Mouse (Mus musculus) midbrain, embryonic 11.5 days (tissue): ENCODE measurements around the gene Sdk2. TPM values are rescaled to one million over a fixed set of nuclear protein-coding genes. Genes with fewer than 3 reads are reported as not detected.

Experiments used
- ATAC-seq: fragments of 200-750 bp; cut with Nextera tagmentation; 2 replicates; pipeline ENCODE4 v1.8.0; 2017; ENCODE audit warnings: moderate TSS enrichment, moderate library complexity; ENCODE audit not compliant: low FRiP score
- DNase-seq: peaks from one replicate; pipeline ENCODE4 v3.0.0; 2015; ENCODE audit warnings: low spot score; ENCODE audit errors: missing footprints
- H3K27ac ChIP-seq: fragments of 300-500 bp; sonication (generic); 2 replicates; pipeline ENCODE4 v1.5.1; 2014; ENCODE audit warnings: low read depth, low read length
- H3K27me3 ChIP-seq: fragments of 300-500 bp; sonication (generic); 2 replicates; pipeline ENCODE4 v1.6.1; 2014; ENCODE audit warnings: mild to moderate bottlenecking, low read length, moderate library complexity, mixed read lengths; ENCODE audit not compliant: control insufficient read depth, insufficient read depth
- H3K36me3 ChIP-seq: fragments of 300-500 bp; sonication (generic); 2 replicates; pipeline ENCODE4 v1.6.1; 2014; ENCODE audit warnings: mild to moderate bottlenecking, low read length, moderate library complexity, mixed read lengths; ENCODE audit not compliant: control insufficient read depth, insufficient read depth
- H3K4me1 ChIP-seq: fragments of 300-500 bp; sonication (generic); 2 replicates; pipeline ENCODE4 v1.6.1; 2014; ENCODE audit warnings: low read length; ENCODE audit not compliant: control insufficient read depth, insufficient read depth
- H3K4me2 ChIP-seq: fragments of 300-500 bp; sonication (generic); 2 replicates; pipeline ENCODE4 v1.6.1; 2014; ENCODE audit warnings: mild to moderate bottlenecking, moderate library complexity
- H3K4me3 ChIP-seq: fragments of 300-500 bp; sonication (generic); 2 replicates; pipeline ENCODE4 v1.5.1; 2014; ENCODE audit warnings: low read depth, low read length
- H3K9ac ChIP-seq: fragments of 300-500 bp; sonication (generic); 2 replicates; pipeline ENCODE4 v1.6.1; 2014; ENCODE audit warnings: low read length
- H3K9me3 ChIP-seq: fragments of 300-500 bp; sonication (generic); 2 replicates; pipeline ENCODE4 v1.6.1; 2016; ENCODE audit warnings: low read length; ENCODE audit not compliant: control insufficient read depth
- WGBS: fragments of 180-500 bp; shearing (Covaris S2); extraction: QIAGEN DNeasy Blood & Tissue Kit; methylation state at CpG from one replicate; pipeline ENCODE4 v1.1.7; 2014; 5-methylcytosine and 5-hydroxymethylcytosine counted together
- polyA plus RNA-seq: library from polyadenylated mRNA; unstranded; fragments of >200 nt; fragmentation: Nextera tagmentation; extraction: Ambion mirVana; gene quantifications from 2 replicates; pipeline ENCODE4 v1.2.1, GENCODE M21; 2014

Gene Sdk2
- polyA plus RNA-seq, 1 experiment from 2014 or later: 2.6 TPM

GRCm38 (mm10) chr11:113811546-113812339 is 255.1 kb downstream of the Sdk2 start:
- no peak overlapping the region for H3K9ac ChIP-seq
- H3K27me3 ChIP-seq: 0 out of 2 replicates have a peak, but pooled peaks cover 2% of the 10 kb centered on the region
- H3K9me3 ChIP-seq: no peaks in the 10 kb centered on the region
- no peaks in the 10 kb centered on the region for H3K36me3 ChIP-seq
- no peak for ATAC-seq
- H3K4me1 ChIP-seq: peaks cover 11% of the 10 kb centered on the region
- no peak overlapping the region for H3K4me3 ChIP-seq
- WGBS: 65% methylated on average over 20 of the region's 20 CpGs
- no peak overlapping the region for H3K4me2 ChIP-seq
- DNase-seq: no peak
- H3K27ac ChIP-seq: no peak overlapping the region

- Histone ChIP-seq H3K36me3 (no peaks in the 10 kb centered on the region), H3K4me1 (peaks cover 13% of the 10 kb centered on the region), H3K9ac (peak overlapping the region; percentile 28; the same call in 1 of the 2 replicates), H3K27ac (no peak overlapping the region), H3K4me2 (no peak overlapping the region), H3K4me3 (no peak overlapping the region), H3K9me3 (no peaks in the 10 kb centered on the region), H3K27me3 (0 out of 2 replicates have a peak, but pooled peaks cover 2% of the 10 kb centered on the region)
- ATAC-seq: peak; percentile 71
- peak; percentile 99 for DNase-seq
- 55% methylated on average over 24 of the region's 24 CpGs for WGBS
Measured at GRCm38 (mm10) chr11:113810638-113811545, 256.0 kb downstream of the Sdk2 start.

GRCm38 (mm10) chr11:113807086-113807485 is 259.8 kb downstream of the Sdk2 start:
- Histone ChIP-seq H3K4me1 (peaks cover 19% of the 10 kb centered on the region), H3K4me2 (no peak overlapping the region), H3K27me3 (0 out of 2 replicates have a peak, but pooled peaks cover 2% of the 10 kb centered on the region), H3K36me3 (no peaks in the 10 kb centered on the region), H3K9me3 (no peaks in the 10 kb centered on the region), H3K9ac (no peak overlapping the region), H3K4me3 (no peak overlapping the region), H3K27ac (no peak overlapping the region)
- no peak for DNase-seq
- ATAC-seq: 0 out of 2 replicates have a peak, but pooled peaks have one; percentile 23
- 19% methylated on average over 9 of the region's 9 CpGs for WGBS

GRCm38 (mm10) chr11:113806382-113807077 is 260.3 kb downstream of the Sdk2 start:
- Histone ChIP-seq H3K4me1 (peaks cover 20% of the 10 kb centered on the region), H3K9ac (no peak overlapping the region), H3K27me3 (0 out of 2 replicates have a peak, but pooled peaks cover 2% of the 10 kb centered on the region), H3K9me3 (no peaks in the 10 kb centered on the region), H3K4me3 (no peak overlapping the region), H3K4me2 (no peak overlapping the region), H3K27ac (no peak overlapping the region), H3K36me3 (no peaks in the 10 kb centered on the region)
- DNase-seq (no peak), ATAC-seq (0 out of 2 replicates have a peak, but pooled peaks have one; percentile 16)
- WGBS: 28% methylated on average over 9 of the region's 9 CpGs

GRCm38 (mm10) chr11:113805974-113806373 is 260.9 kb downstream of the Sdk2 start:
- no peaks in the 10 kb centered on the region for H3K36me3 ChIP-seq
- peaks cover 18% of the 10 kb centered on the region for H3K4me1 ChIP-seq
- H3K9me3 ChIP-seq: no peaks in the 10 kb centered on the region
- no peak overlapping the region for H3K27ac ChIP-seq
- no peak overlapping the region for H3K9ac ChIP-seq
- WGBS: 71% methylated on average over 10 of the region's 10 CpGs
- ATAC-seq: no peak
- no peak overlapping the region for H3K4me2 ChIP-seq
- H3K27me3 ChIP-seq: 0 out of 2 replicates have a peak, but pooled peaks cover 2% of the 10 kb centered on the region
- no peak overlapping the region for H3K4me3 ChIP-seq
- DNase-seq: no peak

- Histone ChIP-seq H3K9ac (no peak overlapping the region), H3K27me3 (no peaks in the 10 kb centered on the region), H3K36me3 (no peaks in the 10 kb centered on the region), H3K27ac (no peak overlapping the region), H3K4me3 (no peak overlapping the region), H3K4me1 (peaks cover 21% of the 10 kb centered on the region), H3K9me3 (no peaks in the 10 kb centered on the region), H3K4me2 (no peak overlapping the region)
- WGBS: 80% methylated on average over 9 of the region's 9 CpGs
- ATAC-seq (no peak), DNase-seq (no peak)
Measured at GRCm38 (mm10) chr11:113803321-113803941, 263.4 kb downstream of the Sdk2 start.

- Histone ChIP-seq H3K27ac (no peak overlapping the region), H3K9me3 (no peaks in the 10 kb centered on the region), H3K27me3 (no peaks in the 10 kb centered on the region), H3K36me3 (no peaks in the 10 kb centered on the region), H3K9ac (no peak overlapping the region), H3K4me2 (no peak overlapping the region), H3K4me3 (no peak overlapping the region), H3K4me1 (peaks cover 27% of the 10 kb centered on the region)
- WGBS: 61% methylated on average over 12 of the region's 12 CpGs
- DNase-seq: no peak
- ATAC-seq: no peak
Measured at GRCm38 (mm10) chr11:113802456-113802855, 264.4 kb downstream of the Sdk2 start.

GRCm38 (mm10) chr11:113800026-113800425 is 266.8 kb downstream of the Sdk2 start:
- H3K36me3 ChIP-seq: no peaks in the 10 kb centered on the region
- no peak overlapping the region for H3K27ac ChIP-seq
- no peaks in the 10 kb centered on the region for H3K27me3 ChIP-seq
- WGBS: 94% methylated on average over 12 of the region's 12 CpGs
- H3K9me3 ChIP-seq: no peaks in the 10 kb centered on the region
- no peak for DNase-seq
- no peak overlapping the region for H3K4me2 ChIP-seq
- H3K4me1 ChIP-seq: peaks cover 28% of the 10 kb centered on the region
- H3K4me3 ChIP-seq: no peak overlapping the region
- no peak overlapping the region for H3K9ac ChIP-seq
- no peak for ATAC-seq
